Mouse (Mus musculus) liver, embryonic 15.5 days (tissue): ENCODE results near the gene Wfdc11. TPM values are rescaled to one million over a fixed set of nuclear protein-coding genes. Genes with fewer than 3 reads are reported as not detected.
"Not testable (repeated sequence)": the region's sequence is repeated elsewhere in the genome, so short reads cannot be mapped to it uniquely, and the experiment has no call there.

Experiments
- ATAC-seq: fragments of 200-750 bp; cut with Nextera tagmentation; 2 replicates; pipeline ENCODE4 v1.8.0; 2017; ENCODE audit warnings: moderate number of reproducible peaks, mild to moderate bottlenecking, moderate library complexity; ENCODE audit not compliant: insufficient read depth
- H3K27ac ChIP-seq: fragments of 300-500 bp; sonication (generic); replicated peaks from 2 replicates; pipeline ENCODE4 v1.5.1; 2015; ENCODE audit warnings: mild to moderate bottlenecking, inconsistent platforms
- H3K27me3 ChIP-seq: fragments of 300-500 bp; sonication (generic); 2 replicates; pipeline ENCODE4 v1.6.1; 2015; ENCODE audit warnings: mild to moderate bottlenecking, inconsistent platforms
- H3K36me3 ChIP-seq: fragments of 300-500 bp; sonication (generic); replicated peaks from 2 replicates; pipeline ENCODE4 v1.6.1; 2015; ENCODE audit warnings: moderate library complexity, mild to moderate bottlenecking, inconsistent platforms
- H3K4me1 ChIP-seq: fragments of 300-500 bp; sonication (generic); replicated peaks from 2 replicates; pipeline ENCODE4 v1.6.1; 2015; ENCODE audit warnings: inconsistent platforms
- H3K4me2 ChIP-seq: fragments of 300-500 bp; sonication (generic); 2 replicates; pipeline ENCODE4 v1.6.1; 2015; ENCODE audit warnings: moderate library complexity, mild to moderate bottlenecking, inconsistent platforms
- H3K4me3 ChIP-seq: fragments of 300-500 bp; sonication (generic); replicated peaks from 2 replicates; pipeline ENCODE4 v1.5.1; 2015; ENCODE audit warnings: mild to moderate bottlenecking, inconsistent platforms
- H3K9ac ChIP-seq: fragments of 300-500 bp; sonication (generic); 2 replicates; pipeline ENCODE4 v1.6.1; 2015; ENCODE audit warnings: moderate library complexity, mild to moderate bottlenecking, inconsistent platforms
- H3K9me3 ChIP-seq: fragments of 300-500 bp; sonication (generic); replicated peaks from 2 replicates; pipeline ENCODE4 v1.6.1; 2016; ENCODE audit warnings: inconsistent platforms
- WGBS: fragments of 180-500 bp; shearing (Covaris S2); methylation state at CpG from one replicate; pipeline ENCODE4 v1.1.7; 2015; ENCODE audit warnings: mixed read lengths; ENCODE audit not compliant: insufficient replicate concordance; 5-methylcytosine and 5-hydroxymethylcytosine counted together
- polyA plus RNA-seq: library from polyadenylated mRNA; unstranded; fragments of >200 nt; fragmentation: Nextera tagmentation; extraction: Ambion mirVana; gene quantifications from 2 replicates; pipeline ENCODE4 v1.2.1, GENCODE M21; 2015

Gene Wfdc11
- polyA plus RNA-seq: not detected in 2 replicates

DNA sequence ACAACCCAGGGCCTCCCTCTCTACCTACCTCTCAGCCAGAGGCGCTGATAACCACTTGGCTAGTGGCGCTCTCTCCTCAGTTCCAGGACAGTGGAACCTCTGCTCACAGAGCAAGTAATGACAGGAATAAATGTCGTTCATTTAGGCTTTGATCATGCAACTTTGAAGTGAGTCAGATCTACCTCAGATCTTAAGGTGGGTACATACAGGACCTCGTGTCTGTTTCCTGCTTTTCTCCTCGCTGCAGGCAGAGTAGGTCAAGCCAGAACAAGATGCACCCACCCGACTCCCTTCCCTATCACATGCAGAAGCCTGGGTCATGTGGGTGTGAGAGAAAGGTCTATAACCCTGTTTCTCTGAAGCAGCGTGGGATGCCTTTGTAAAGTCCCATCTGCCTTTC is at the start of gene Wfdc11:
TSS of gene Wfdc11 (minus strand) at position 101 of the 400 bp plus-strand sequence.
- no peaks in the 10 kb centered on the region for H3K36me3 ChIP-seq
- no peak within 1 kb of the TSS for H3K9ac ChIP-seq
- H3K9me3 ChIP-seq: no peaks in the 10 kb centered on the region
- H3K4me1 ChIP-seq: peaks cover 5% of the 10 kb centered on the region; the same call in 1 of the 2 replicates
- WGBS: 57% methylated on average over 7 of the region's 7 CpGs
- ATAC-seq: no peak
- H3K27me3 ChIP-seq: no peaks in the 10 kb centered on the region
- no peak within 1 kb of the TSS for H3K4me2 ChIP-seq
- no peak within 1 kb of the TSS for H3K4me3 ChIP-seq
- H3K27ac ChIP-seq: no peak within 1 kb of the TSS

DNA sequence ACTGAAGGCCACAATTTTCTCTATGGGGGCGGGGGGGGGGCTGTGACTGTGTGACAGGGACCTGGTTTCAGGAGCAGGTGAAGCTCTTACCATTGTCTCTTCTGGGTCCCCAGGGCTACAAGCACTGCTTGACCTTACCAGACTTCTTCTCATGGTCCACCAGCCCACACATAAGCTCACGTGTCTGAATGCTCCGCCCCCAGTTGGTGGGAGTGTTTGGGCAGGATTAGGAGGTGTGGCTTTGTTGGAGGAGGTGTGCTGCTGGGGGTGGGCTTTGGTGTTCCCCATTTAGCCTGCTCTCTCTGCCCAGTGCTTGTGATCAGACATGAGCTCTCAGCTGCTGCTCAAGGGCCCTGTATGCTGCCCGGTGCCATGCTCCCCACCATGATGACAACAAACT is 49.4 kb upstream of the Wfdc11 start:
- no peaks in the 10 kb centered on the region for H3K9me3 ChIP-seq
- H3K27ac ChIP-seq: no peak overlapping the region
- H3K4me1 ChIP-seq: no peaks in the 10 kb centered on the region
- H3K4me3 ChIP-seq: no peak overlapping the region
- 52% methylated on average over 4 of the region's 4 CpGs for WGBS
- H3K4me2 ChIP-seq: no peak overlapping the region
- H3K36me3 ChIP-seq: no peaks in the 10 kb centered on the region
- H3K27me3 ChIP-seq: peaks cover 3% of the 10 kb centered on the region; the same call in 1 of the 2 replicates
- no peak for ATAC-seq
- no peak overlapping the region for H3K9ac ChIP-seq

DNA sequence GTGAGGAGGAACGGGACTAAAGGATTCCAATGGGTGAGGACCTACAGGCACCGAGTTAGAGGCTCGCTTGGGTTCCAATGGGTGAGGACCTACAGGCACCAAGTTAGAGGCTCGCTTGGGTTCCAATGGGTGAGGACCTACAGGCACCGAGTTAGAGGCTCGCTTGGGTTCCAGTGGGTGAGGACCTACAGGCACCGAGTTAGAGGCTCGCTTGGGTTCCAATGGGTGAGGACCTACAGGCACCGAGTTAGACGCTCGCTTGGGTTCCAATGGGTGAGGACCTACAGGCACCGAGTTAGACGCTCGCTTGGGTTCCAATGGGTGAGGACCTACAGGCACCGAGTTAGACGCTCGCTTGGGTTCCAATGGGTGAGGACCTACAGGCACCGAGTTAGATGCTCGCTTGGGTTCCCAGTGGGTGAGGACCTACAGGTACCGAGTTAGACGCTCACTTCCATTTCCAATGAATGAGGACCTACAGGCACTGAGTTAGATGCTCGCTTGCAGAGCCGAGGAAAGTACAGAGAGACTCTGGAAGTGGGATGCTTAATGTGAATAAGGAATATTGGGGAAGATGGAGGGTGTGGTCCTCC is 42.4 kb upstream of the Wfdc11 start:
- H3K9me3 ChIP-seq, H3K27ac ChIP-seq, H3K9ac ChIP-seq, ATAC-seq, H3K27me3 ChIP-seq, H3K4me1 ChIP-seq, H3K4me2 ChIP-seq, H3K36me3 ChIP-seq, H3K4me3 ChIP-seq: not testable (repeated sequence)
- WGBS: 73% methylated on average over 23 of the region's 23 CpGs

DNA sequence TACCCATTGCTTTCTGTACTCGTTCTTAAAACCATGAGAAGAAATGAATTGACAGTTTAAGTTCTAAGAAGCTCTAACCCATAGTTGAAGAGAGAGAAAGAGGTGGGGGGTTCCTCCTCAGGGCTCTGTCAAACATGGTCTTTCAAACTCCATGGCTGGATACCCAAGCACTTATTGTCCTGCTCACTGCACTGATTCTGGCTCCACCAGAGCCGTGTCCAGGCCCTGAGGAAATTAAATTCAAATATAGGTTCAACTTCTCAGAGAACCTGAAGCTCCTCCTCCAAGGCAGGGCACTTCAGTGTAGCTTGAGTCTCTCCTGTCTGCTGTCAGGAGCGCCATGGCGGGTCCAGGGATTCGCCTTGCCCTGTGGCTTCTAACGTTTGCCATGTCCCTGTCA is 41.1 kb upstream of the Wfdc11 start, which contains the start of gene Spint5:
TSS of gene Spint5 (plus strand) at position 301 of the 400 bp plus-strand sequence.
- no peak for ATAC-seq
- Histone ChIP-seq H3K9me3 (no peaks in the 10 kb centered on the region), H3K36me3 (no peaks in the 10 kb centered on the region), H3K27me3 (no peaks in the 10 kb centered on the region; the same call in 1 of the 2 replicates), H3K9ac (no peak within 1 kb of the TSS), H3K4me1 (no peaks in the 10 kb centered on the region), H3K4me3 (no peak within 1 kb of the TSS), H3K27ac (no peak within 1 kb of the TSS), H3K4me2 (no peak within 1 kb of the TSS)
- WGBS: 51% methylated on average over 6 of the region's 6 CpGs

DNA sequence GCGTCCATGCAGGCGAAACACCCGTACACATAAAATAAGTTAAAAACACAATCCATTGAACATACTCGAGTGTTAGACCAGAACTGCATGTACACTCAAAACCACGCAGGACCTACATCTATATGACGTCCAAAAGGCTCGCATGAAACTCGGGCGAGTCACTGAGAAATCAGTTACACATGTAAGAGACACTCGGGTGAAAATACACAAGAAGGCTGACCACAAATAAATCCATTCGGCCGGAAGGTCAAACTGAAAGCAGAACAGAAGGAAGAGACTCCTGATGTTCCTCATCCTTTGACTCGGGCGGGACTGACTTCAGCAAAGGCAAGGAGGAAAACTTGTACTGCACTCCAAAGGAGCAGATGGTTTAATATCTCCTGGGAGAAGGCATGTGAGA is 32.1 kb upstream of the Wfdc11 start:
- H3K9ac ChIP-seq: no peak overlapping the region
- H3K36me3 ChIP-seq: no peaks in the 10 kb centered on the region
- WGBS: 73% methylated on average over 14 of the region's 14 CpGs
- no peak overlapping the region for H3K4me3 ChIP-seq
- H3K9me3 ChIP-seq: no peaks in the 10 kb centered on the region
- ATAC-seq: no peak
- H3K4me2 ChIP-seq: no peak overlapping the region
- H3K27ac ChIP-seq: no peak overlapping the region
- H3K27me3 ChIP-seq: no peaks in the 10 kb centered on the region
- no peaks in the 10 kb centered on the region for H3K4me1 ChIP-seq

DNA sequence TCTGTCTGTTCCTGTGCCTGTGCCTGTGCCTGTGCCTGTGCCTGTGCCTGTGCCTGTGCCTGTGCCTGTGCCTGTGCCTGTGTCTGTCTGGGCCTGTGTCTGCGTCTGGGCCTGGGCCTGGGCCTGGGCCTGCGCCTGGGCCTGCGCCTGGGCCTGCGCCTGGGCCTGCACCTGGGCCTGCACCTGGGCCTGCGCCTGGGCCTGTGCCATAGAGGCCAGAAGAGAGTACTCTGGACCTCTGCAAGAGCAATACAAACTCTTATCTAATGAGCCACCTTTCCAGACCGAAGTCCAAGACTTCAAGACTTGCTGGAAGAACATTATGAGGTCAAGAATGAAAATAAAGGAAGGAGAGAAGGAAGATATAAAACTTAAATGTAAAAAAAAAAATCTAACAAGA is 31.4 kb upstream of the Wfdc11 start:
- H3K4me2 ChIP-seq: no peak overlapping the region
- no peaks in the 10 kb centered on the region for H3K36me3 ChIP-seq
- ATAC-seq: no peak
- H3K27ac ChIP-seq: no peak overlapping the region
- H3K27me3 ChIP-seq: no peaks in the 10 kb centered on the region
- no peaks in the 10 kb centered on the region for H3K9me3 ChIP-seq
- 67% methylated on average over 6 of the region's 6 CpGs for WGBS
- no peaks in the 10 kb centered on the region for H3K4me1 ChIP-seq
- no peak overlapping the region for H3K4me3 ChIP-seq
- no peak overlapping the region for H3K9ac ChIP-seq

DNA sequence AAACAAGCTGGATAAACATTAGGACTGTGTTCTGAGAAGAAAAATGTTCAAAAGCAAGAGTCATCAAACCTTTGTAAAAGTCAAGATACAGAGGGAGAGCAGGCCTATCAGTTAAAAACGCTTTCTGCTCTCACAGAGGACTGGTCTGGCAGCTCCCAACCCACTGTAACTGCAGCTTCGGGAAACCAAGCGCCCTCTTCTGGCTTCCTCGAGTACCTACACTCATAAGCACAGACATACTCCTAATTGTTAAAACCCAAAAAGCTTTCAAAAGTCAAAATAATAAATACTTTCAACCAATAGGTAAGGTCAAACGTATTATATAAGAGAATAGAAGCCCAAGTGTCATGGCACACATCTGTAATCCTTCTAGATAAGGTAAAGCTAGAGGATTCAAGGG is 30.3 kb upstream of the Wfdc11 start:
- Histone ChIP-seq H3K9me3 (no peaks in the 10 kb centered on the region), H3K4me2 (no peak overlapping the region)

DNA sequence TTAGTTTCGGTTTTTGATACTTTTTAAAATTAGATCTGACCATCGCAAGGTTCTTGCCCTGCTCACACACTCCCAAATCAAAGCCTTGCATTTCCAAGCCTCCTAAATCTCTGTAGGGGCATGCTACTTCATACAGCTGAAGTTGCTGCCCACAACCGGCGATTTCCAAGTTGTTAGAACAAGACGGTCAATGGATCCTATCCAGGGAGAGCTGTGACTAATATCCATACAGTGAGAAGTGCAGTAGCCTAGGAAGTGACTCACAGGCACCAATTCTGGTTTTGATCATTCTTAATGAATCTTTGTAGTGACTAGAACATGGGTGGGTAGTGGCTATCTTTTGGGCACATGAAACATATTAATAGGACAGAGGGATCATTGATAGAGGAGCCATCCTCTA is 27.9 kb upstream of the Wfdc11 start:
- Histone ChIP-seq H3K4me2 (no peak overlapping the region), H3K27me3 (no peaks in the 10 kb centered on the region), H3K36me3 (no peaks in the 10 kb centered on the region), H3K27ac (no peak overlapping the region), H3K9me3 (no peaks in the 10 kb centered on the region), H3K9ac (no peak overlapping the region), H3K4me1 (no peaks in the 10 kb centered on the region), H3K4me3 (no peak overlapping the region)
- ATAC-seq: no peak
- WGBS: 57% methylated on average over 5 of the region's 5 CpGs

More for the DNA sequence above, 30.3 kb upstream of the Wfdc11 start:
- Histone ChIP-seq H3K4me1 (no peaks in the 10 kb centered on the region), H3K9ac (no peak overlapping the region), H3K4me3 (no peak overlapping the region), H3K36me3 (no peaks in the 10 kb centered on the region), H3K27me3 (no peaks in the 10 kb centered on the region), H3K27ac (no peak overlapping the region)
- ATAC-seq: no peak
- 50% methylated on average over 5 of the region's 5 CpGs for whole genome bisulfite sequencing

DNA sequence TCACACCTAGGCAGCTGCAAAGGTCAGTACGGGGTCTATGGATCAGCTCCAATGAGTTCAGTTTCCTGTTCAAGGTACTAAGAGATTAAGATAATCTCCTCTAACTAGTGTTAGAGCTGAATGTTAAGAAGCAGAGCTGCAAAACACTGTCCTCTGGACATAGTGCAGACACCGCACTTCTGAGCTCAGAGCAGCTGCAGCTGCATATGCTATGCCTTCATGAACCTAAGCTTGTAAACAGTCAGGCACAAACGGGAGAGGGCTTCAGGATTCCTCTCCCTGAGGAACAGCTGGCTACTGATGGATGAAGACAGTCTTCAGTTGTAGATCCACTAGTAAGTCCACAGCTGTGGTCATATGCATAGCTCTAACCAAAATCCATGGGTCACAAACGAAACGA is 27.1 kb upstream of the Wfdc11 start:
- no peaks in the 10 kb centered on the region for H3K4me1 ChIP-seq
- 56% methylated on average over 5 of the region's 5 CpGs for WGBS
- H3K4me2 ChIP-seq: no peak overlapping the region
- H3K9me3 ChIP-seq: no peaks in the 10 kb centered on the region
- H3K27me3 ChIP-seq: no peaks in the 10 kb centered on the region
- no peak overlapping the region for H3K27ac ChIP-seq
- H3K4me3 ChIP-seq: no peak overlapping the region
- no peaks in the 10 kb centered on the region for H3K36me3 ChIP-seq
- no peak overlapping the region for H3K9ac ChIP-seq
- no peak for ATAC-seq

DNA sequence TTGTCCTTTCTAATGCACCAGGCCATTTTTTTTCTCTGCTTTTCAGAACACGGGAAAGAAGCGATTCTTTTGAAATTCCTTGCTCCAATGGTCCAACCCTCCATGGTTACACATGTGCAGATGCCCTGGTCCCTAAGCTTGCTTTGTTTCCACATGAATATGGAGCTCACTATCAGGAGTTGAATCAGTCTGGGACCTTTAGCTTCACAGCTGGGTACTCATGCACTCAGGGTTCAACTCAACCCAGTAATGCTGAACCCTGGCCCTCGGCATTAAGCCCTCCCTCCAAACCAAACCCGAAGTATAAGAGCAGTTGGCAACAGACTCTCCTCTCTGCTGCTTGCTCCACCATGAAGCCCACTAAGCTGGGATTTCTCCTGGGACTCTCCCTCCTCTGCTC is 24.3 kb upstream of the Wfdc11 start, which contains the start of gene Spint4:
TSS of gene Spint4 (plus strand) at position 301 of the 400 bp plus-strand sequence.
- ATAC-seq: no peak
- Histone ChIP-seq H3K9ac (no peak within 1 kb of the TSS), H3K27me3 (no peaks in the 10 kb centered on the region), H3K4me1 (no peaks in the 10 kb centered on the region), H3K27ac (no peak within 1 kb of the TSS), H3K4me3 (no peak within 1 kb of the TSS), H3K9me3 (no peaks in the 10 kb centered on the region), H3K4me2 (no peak within 1 kb of the TSS), H3K36me3 (no peaks in the 10 kb centered on the region)
- WGBS: 55% methylated on average over 4 of the region's 4 CpGs

DNA sequence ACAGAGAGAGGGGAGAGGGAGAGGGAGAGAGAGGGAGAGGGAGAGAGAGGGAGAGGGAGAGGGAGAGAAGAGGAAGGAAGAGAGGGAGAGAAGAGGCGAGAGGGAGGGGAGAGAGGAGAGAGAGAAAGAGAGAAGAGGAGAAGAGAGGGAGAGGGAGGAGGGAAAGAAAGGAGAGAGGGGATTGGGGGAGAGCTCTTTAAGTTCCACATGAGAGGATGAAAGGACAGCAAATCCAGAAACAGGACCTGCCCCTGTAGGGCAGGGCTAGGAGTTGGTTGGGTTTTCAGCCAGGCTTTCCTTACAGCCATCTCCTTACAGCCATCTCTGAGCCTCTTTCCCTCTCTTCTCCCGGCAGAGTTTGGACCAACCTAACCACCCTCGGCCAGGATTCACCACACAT is 10.9 kb upstream of the Wfdc11 start, which contains the start of gene Wfdc13:
TSS of gene Wfdc13 (plus strand) at position 301 of the 400 bp plus-strand sequence.
- Histone ChIP-seq H3K36me3 (no peaks in the 10 kb centered on the region), H3K4me3 (no peak within 1 kb of the TSS), H3K27me3 (0 out of 2 replicates have a peak, but pooled peaks cover 5% of the 10 kb centered on the region), H3K9me3 (no peaks in the 10 kb centered on the region), H3K27ac (no peak within 1 kb of the TSS), H3K4me2 (no peak within 1 kb of the TSS), H3K9ac (no peak within 1 kb of the TSS), H3K4me1 (no peaks in the 10 kb centered on the region; the same call in 1 of the 2 replicates)
- no peak for ATAC-seq
- WGBS: 38% methylated on average over 3 of the region's 3 CpGs

DNA sequence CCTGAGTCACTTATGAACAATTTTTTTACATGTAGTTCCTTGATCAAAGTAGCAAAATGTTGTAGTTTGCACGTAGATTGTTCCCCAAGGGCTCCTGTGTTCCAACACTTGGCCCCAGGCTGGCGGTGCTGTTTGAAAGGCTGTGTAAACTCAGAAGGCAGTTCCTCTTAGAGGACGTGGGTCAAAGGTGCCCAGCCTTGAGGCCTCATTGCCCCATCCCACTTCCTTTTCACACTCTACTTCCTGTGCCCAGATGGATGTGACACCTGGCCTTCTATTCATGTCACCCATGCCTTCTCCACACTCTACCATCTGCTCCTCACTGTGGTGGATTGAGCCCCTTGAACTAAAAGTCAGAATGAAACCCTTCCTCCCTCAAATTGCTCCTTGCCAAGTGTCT is 6.0 kb upstream of the Wfdc11 start:
- no peak overlapping the region for H3K9ac ChIP-seq
- ATAC-seq: peak; percentile 54; the same call in 1 of the 2 replicates
- no peaks in the 10 kb centered on the region for H3K9me3 ChIP-seq
- H3K27me3 ChIP-seq: no peaks in the 10 kb centered on the region
- H3K36me3 ChIP-seq: no peaks in the 10 kb centered on the region
- H3K27ac ChIP-seq: no peak overlapping the region
- H3K4me3 ChIP-seq: no peak overlapping the region
- H3K4me1 ChIP-seq: peaks cover 9% of the 10 kb centered on the region
- H3K4me2 ChIP-seq: no peak overlapping the region
- WGBS: 9% methylated on average over 3 of the region's 3 CpGs
